Mouse (Mus musculus) liver, postnatal 0 days (tissue): ENCODE measurements at regions not wholly inside any gene's neighbourhood (a gene's known extent, or its start where the extent isn't known, plus 50 kb on each side); places are given as distances from the start of the nearest gene placed in this dataset.

Source experiments
- ATAC-seq: fragments of 200-750 bp; cut with Nextera tagmentation; 2 replicates; pipeline ENCODE4 v1.8.0; 2017; ENCODE audit warnings: mild to moderate bottlenecking, moderate library complexity
- DNase-seq: peaks from one replicate; pipeline ENCODE4 v3.0.0-alpha.2; 2016
- H3K27ac ChIP-seq: fragments of 300-500 bp; sonication (generic); 2 replicates; pipeline ENCODE4 v1.5.1; 2014; ENCODE audit warnings: antibody characterized with exemption, moderate library complexity, mild to moderate bottlenecking, low read depth
- H3K27me3 ChIP-seq: fragments of 300-500 bp; sonication (generic); 2 replicates; pipeline ENCODE4 v1.6.1; 2014; ENCODE audit warnings: low read length, control low read depth, mixed read lengths; ENCODE audit not compliant: insufficient read depth
- H3K36me3 ChIP-seq: fragments of 300-500 bp; sonication (generic); replicated peaks from 2 replicates; pipeline ENCODE4 v1.6.1; 2014; ENCODE audit warnings: mild to moderate bottlenecking, control low read depth, low read length, moderate library complexity, mixed read lengths; ENCODE audit not compliant: insufficient read depth
- H3K4me1 ChIP-seq: fragments of 300-500 bp; sonication (generic); 2 replicates; pipeline ENCODE4 v1.6.1; 2014; ENCODE audit warnings: antibody characterized with exemption, mild to moderate bottlenecking, control low read depth; ENCODE audit not compliant: insufficient read depth
- H3K4me2 ChIP-seq: fragments of 300-500 bp; sonication (generic); 2 replicates; pipeline ENCODE4 v1.6.1; 2014; ENCODE audit warnings: low read depth, mild to moderate bottlenecking, low read length, moderate library complexity, mixed read lengths
- H3K4me3 ChIP-seq: fragments of 300-500 bp; sonication (generic); 2 replicates; pipeline ENCODE4 v1.5.1; 2014; ENCODE audit warnings: low read depth, low read length
- H3K9ac ChIP-seq: fragments of 300-500 bp; sonication (generic); replicated peaks from 2 replicates; pipeline ENCODE4 v1.6.1; 2014; ENCODE audit warnings: mild to moderate bottlenecking, moderate library complexity
- H3K9me3 ChIP-seq: fragments of 300-500 bp; sonication (generic); 2 replicates; pipeline ENCODE4 v1.6.1; 2016; ENCODE audit warnings: mild to moderate bottlenecking, control low read depth, low read length, mixed read lengths
- CTCF ChIP-seq: sonication (generic); IDR thresholded peaks from 2 replicates; pipeline ENCODE4 v1.5.1; 2016; ENCODE audit warnings: antibody characterized with exemption, low read depth
- EP300 ChIP-seq: IDR thresholded peaks from 2 replicates; pipeline ENCODE4 v1.6.1; 2016; ENCODE audit warnings: antibody characterized with exemption, low read depth, mild to moderate bottlenecking
- WGBS: fragments of 180-500 bp; shearing (Covaris S2); extraction: QIAGEN DNeasy Blood & Tissue Kit; methylation state at CpG from one replicate; pipeline ENCODE4 v1.1.7; 2014; ENCODE audit not compliant: insufficient replicate concordance; 5-methylcytosine and 5-hydroxymethylcytosine counted together

GRCm38 (mm10) chr1:169046791-169047525, 484.3 kb downstream of the Nuf2 start:
- H3K9ac ChIP-seq: no peak overlapping the region
- WGBS: 72% methylated on average over 4 of the region's 4 CpGs
- no peaks in the 10 kb centered on the region for H3K4me1 ChIP-seq
- no peaks in the 10 kb centered on the region for H3K27me3 ChIP-seq
- DNase-seq (no peak), ATAC-seq (no peak)
- H3K36me3 ChIP-seq: no peaks in the 10 kb centered on the region
- no peak for TF ChIP-seq EP300
- no peak for TF ChIP-seq CTCF
- no peaks in the 10 kb centered on the region for H3K9me3 ChIP-seq
- H3K4me3 ChIP-seq: no peak overlapping the region
- no peak overlapping the region for H3K27ac ChIP-seq
- H3K4me2 ChIP-seq: no peak overlapping the region

GRCm38 (mm10) chr1:169033517-169033916, 497.7 kb downstream of the Nuf2 start:
- WGBS: 33% methylated on average over 1 of the region's 1 CpGs
- Histone ChIP-seq H3K36me3 (no peaks in the 10 kb centered on the region), H3K27me3 (no peaks in the 10 kb centered on the region), H3K9ac (no peak overlapping the region), H3K4me1 (no peaks in the 10 kb centered on the region), H3K27ac (no peak overlapping the region), H3K4me3 (no peak overlapping the region), H3K9me3 (no peaks in the 10 kb centered on the region), H3K4me2 (no peak overlapping the region)
- DNase-seq (no peak), ATAC-seq (no peak)
- TF ChIP-seq CTCF (no peak), EP300 (no peak)

GRCm38 (mm10) chr1:169031849-169032542, 499.3 kb downstream of the Nuf2 start:
- Histone ChIP-seq H3K4me3 (no peak overlapping the region), H3K27me3 (no peaks in the 10 kb centered on the region), H3K9me3 (no peaks in the 10 kb centered on the region), H3K4me1 (no peaks in the 10 kb centered on the region), H3K4me2 (no peak overlapping the region), H3K9ac (no peak overlapping the region), H3K27ac (no peak overlapping the region), H3K36me3 (no peaks in the 10 kb centered on the region)
- DNase-seq (no peak), ATAC-seq (no peak)
- 59% methylated on average over 8 of the region's 8 CpGs for WGBS
- TF ChIP-seq EP300: no peak

- DNase-seq: no peak
- no peaks in the 10 kb centered on the region for H3K36me3 ChIP-seq
- H3K4me1 ChIP-seq: no peaks in the 10 kb centered on the region
- no peak overlapping the region for H3K9ac ChIP-seq
- no peak for ATAC-seq
- 70% methylated on average over 6 of the region's 6 CpGs for WGBS
- H3K27me3 ChIP-seq: no peaks in the 10 kb centered on the region
- H3K4me2 ChIP-seq: no peak overlapping the region
- TF ChIP-seq CTCF: no peak
- TF ChIP-seq EP300: no peak
- H3K27ac ChIP-seq: no peak overlapping the region
- H3K9me3 ChIP-seq: no peaks in the 10 kb centered on the region
- H3K4me3 ChIP-seq: no peak overlapping the region
These were observed 503.6 kb downstream of the Nuf2 start for GRCm38 (mm10) chr1:169027706-169028105.

- Histone ChIP-seq H3K4me2 (no peak overlapping the region), H3K27me3 (no peaks in the 10 kb centered on the region), H3K9me3 (no peaks in the 10 kb centered on the region), H3K36me3 (no peaks in the 10 kb centered on the region), H3K4me1 (no peaks in the 10 kb centered on the region), H3K4me3 (no peak overlapping the region), H3K9ac (no peak overlapping the region), H3K27ac (no peak overlapping the region)
- no peak for ATAC-seq
- WGBS: 67% methylated on average over 3 of the region's 3 CpGs
- no peak for TF ChIP-seq CTCF
- TF ChIP-seq EP300: no peak
- DNase-seq: no peak
These were observed 504.0 kb downstream of the Nuf2 start for GRCm38 (mm10) chr1:169027241-169027640.

- H3K4me1 ChIP-seq: no peaks in the 10 kb centered on the region
- TF ChIP-seq EP300: no peak
- H3K9me3 ChIP-seq: no peaks in the 10 kb centered on the region
- DNase-seq: no peak
- 22% methylated on average over 4 of the region's 4 CpGs for WGBS
- H3K36me3 ChIP-seq: no peaks in the 10 kb centered on the region
- H3K27me3 ChIP-seq: no peaks in the 10 kb centered on the region
- no peak overlapping the region for H3K4me2 ChIP-seq
- no peak for ATAC-seq
- no peak overlapping the region for H3K9ac ChIP-seq
- H3K27ac ChIP-seq: no peak overlapping the region
- no peak overlapping the region for H3K4me3 ChIP-seq
These were observed 506.7 kb downstream of the Nuf2 start for GRCm38 (mm10) chr1:169024531-169024930.
